Mouse (Mus musculus): ENCODE results near the gene Smdt1. TPM values are rescaled to one million over a fixed set of nuclear protein-coding genes. Genes with fewer than 3 reads are reported as not detected.

Gene Smdt1
- total RNA-seq (2014; rRNA removed; ENCODE audit: low replicate concordance) (342 and 440 TPM in 2 replicates), polyA plus RNA-seq (2015; fragmentation: Nextera tagmentation; extraction: Ambion mirVana) (431 and 450 TPM in 2 replicates)

GRCm38 (mm10) chr15:82338593-82339112 is at the start of gene Smdt1, which contains the start of the genes Naga and Pheta2:
TSS of gene Smdt1 (plus strand) at chr15:82338959.
TSS of gene Naga (minus strand) at chr15:82338925.
TSS of gene Pheta2 (plus strand) at chr15:82338942.
- TF ChIP-seq EP300 (IDR thresholded peaks at IDR 0.05; ENCODE audit: low read depth), result no peak
- TF ChIP-seq CTCF (IDR thresholded peaks at IDR 0.05; ENCODE audit: low read depth), result no peak
- Histone ChIP-seq H3K9me3 (replicated peaks; ENCODE audit: control insufficient read depth, low read length) (no peaks in the 10 kb centered on the region), H3K27ac (ENCODE audit: low read depth) (peak within 1 kb of the TSS; percentile 81)

GRCm38 (mm10) chr15:82290252-82290651 is 48.5 kb upstream of the Smdt1 start:
- H3K36me3 ChIP-seq (replicated peaks; ENCODE audit: control insufficient read depth, insufficient read depth, low read length), result no peaks in the 10 kb centered on the region
- ATAC-seq (ENCODE audit: insufficient read depth, low read depth) (no peak), DNase-seq (ENCODE audit: low spot score) (no peak)
- 84% methylated on average over 7 of the region's 7 CpGs for WGBS
- H3K27me3 ChIP-seq (ENCODE audit: control insufficient read depth, insufficient read depth, low read length), result no peaks in the 10 kb centered on the region
- 0 out of 2 replicates have a peak, but pooled peaks cover 5% of the 10 kb centered on the region for H3K4me1 ChIP-seq (ENCODE audit: control insufficient read depth, insufficient read depth)
- TF ChIP-seq EP300 (IDR thresholded peaks at IDR 0.05; ENCODE audit: low read depth) (no peak), CTCF (IDR thresholded peaks at IDR 0.05; ENCODE audit: low read depth) (no peak)
- H3K9ac ChIP-seq (replicated peaks; ENCODE audit: low read depth, low read length), result no peak overlapping the region
- H3K4me2 ChIP-seq (ENCODE audit: low read depth, low read length), result no peak overlapping the region
- no peak overlapping the region for H3K4me3 ChIP-seq (ENCODE audit: low read depth, low read length)
- no peak overlapping the region for H3K27ac ChIP-seq (ENCODE audit: low read depth)
- no peaks in the 10 kb centered on the region for H3K9me3 ChIP-seq (replicated peaks; ENCODE audit: control insufficient read depth, low read length)

More at GRCm38 (mm10) chr15:82338593-82339112, at the start of gene Smdt1, which contains the start of the genes Naga and Pheta2:
- H3K4me3 ChIP-seq (ENCODE audit: low read depth, low read length), result peak within 1 kb of the TSS; percentile 81
- WGBS, result under 1% methylated on average over 41 of the region's 41 CpGs
- ATAC-seq (ENCODE audit: insufficient read depth, low read depth) (peak; percentile 93), DNase-seq (ENCODE audit: low spot score) (peak; percentile 97)
- no peaks in the 10 kb centered on the region for H3K27me3 ChIP-seq (ENCODE audit: control insufficient read depth, insufficient read depth, low read length)
- peaks cover 31% of the 10 kb centered on the region for H3K36me3 ChIP-seq (replicated peaks; ENCODE audit: control insufficient read depth, insufficient read depth, low read length)
- H3K9ac ChIP-seq (replicated peaks; ENCODE audit: low read depth, low read length), result peak within 1 kb of the TSS; percentile 75
- H3K4me2 ChIP-seq (ENCODE audit: low read depth, low read length), result peak within 1 kb of the TSS; percentile 77
- peaks cover 29% of the 10 kb centered on the region for H3K4me1 ChIP-seq (ENCODE audit: control insufficient read depth, insufficient read depth)

GRCm38 (mm10) chr15:82292851-82293250 is 45.9 kb upstream of the Smdt1 start:
- no peak overlapping the region for H3K4me2 ChIP-seq (ENCODE audit: low read depth, low read length)
- H3K27ac ChIP-seq (ENCODE audit: low read depth), result no peak overlapping the region
- no peak for DNase-seq (ENCODE audit: low spot score)
- 0 out of 2 replicates have a peak, but pooled peaks cover 5% of the 10 kb centered on the region for H3K4me1 ChIP-seq (ENCODE audit: control insufficient read depth, insufficient read depth)
- H3K27me3 ChIP-seq (ENCODE audit: control insufficient read depth, insufficient read depth, low read length), result no peaks in the 10 kb centered on the region
- no peak for ATAC-seq (ENCODE audit: insufficient read depth, low read depth)
- H3K36me3 ChIP-seq (replicated peaks; ENCODE audit: control insufficient read depth, insufficient read depth, low read length), result no peaks in the 10 kb centered on the region
- TF ChIP-seq EP300 (IDR thresholded peaks at IDR 0.05; ENCODE audit: low read depth) (no peak), CTCF (IDR thresholded peaks at IDR 0.05; ENCODE audit: low read depth) (no peak)
- no peak overlapping the region for H3K4me3 ChIP-seq (ENCODE audit: low read depth, low read length)
- no peaks in the 10 kb centered on the region for H3K9me3 ChIP-seq (replicated peaks; ENCODE audit: control insufficient read depth, low read length)
- H3K9ac ChIP-seq (replicated peaks; ENCODE audit: low read depth, low read length), result no peak overlapping the region
- 18% methylated on average over 5 of the region's 5 CpGs for WGBS

- Histone ChIP-seq H3K9ac (replicated peaks; ENCODE audit: low read depth, low read length) (no peak overlapping the region), H3K27ac (ENCODE audit: low read depth) (no peak overlapping the region), H3K9me3 (replicated peaks; ENCODE audit: control insufficient read depth, low read length) (no peaks in the 10 kb centered on the region), H3K27me3 (ENCODE audit: control insufficient read depth, insufficient read depth, low read length) (no peaks in the 10 kb centered on the region), H3K4me3 (ENCODE audit: low read depth, low read length) (no peak overlapping the region), H3K4me1 (ENCODE audit: control insufficient read depth, insufficient read depth) (0 out of 2 replicates have a peak, but pooled peaks cover 5% of the 10 kb centered on the region), H3K36me3 (replicated peaks; ENCODE audit: control insufficient read depth, insufficient read depth, low read length) (no peaks in the 10 kb centered on the region), H3K4me2 (ENCODE audit: low read depth, low read length) (no peak overlapping the region)
- no peak for TF ChIP-seq EP300 (IDR thresholded peaks at IDR 0.05; ENCODE audit: low read depth)
- DNase-seq (ENCODE audit: low spot score), result no peak
- ATAC-seq (ENCODE audit: insufficient read depth, low read depth), result no peak; the same call in 1 of the 2 replicates
- 13% methylated on average over 7 of the region's 7 CpGs for WGBS
Observed at GRCm38 (mm10) chr15:82293271-82293711, 45.5 kb upstream of the Smdt1 start.

DNA sequence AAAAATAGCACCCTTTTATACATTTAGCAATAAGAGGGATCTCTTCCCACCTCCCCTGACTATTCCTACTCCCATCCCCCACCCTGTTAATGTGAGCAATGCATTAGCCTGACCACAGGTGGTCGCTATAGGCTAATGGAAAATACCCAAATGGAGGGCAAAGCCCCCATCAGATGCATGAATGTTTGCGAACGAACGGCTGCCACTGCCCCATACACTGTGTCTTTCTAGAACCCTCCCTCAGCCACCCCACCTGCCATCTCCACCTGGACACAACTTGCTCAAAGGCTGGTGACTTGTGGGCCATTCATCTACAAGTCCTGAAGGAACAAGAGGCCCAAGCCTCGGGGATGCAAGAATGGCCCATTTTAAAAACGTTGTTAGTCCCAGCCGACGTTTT is 44.7 kb upstream of the Smdt1 start:
- H3K36me3 ChIP-seq (replicated peaks; ENCODE audit: control insufficient read depth, insufficient read depth, low read length), result no peaks in the 10 kb centered on the region
- ATAC-seq (ENCODE audit: insufficient read depth, low read depth) (0 out of 2 replicates have a peak, but pooled peaks have one; percentile 36), DNase-seq (ENCODE audit: low spot score) (no peak)
- H3K4me1 ChIP-seq (ENCODE audit: control insufficient read depth, insufficient read depth), result 0 out of 2 replicates have a peak, but pooled peaks cover 8% of the 10 kb centered on the region
- WGBS, result 39% methylated on average over 8 of the region's 8 CpGs
- H3K27me3 ChIP-seq (ENCODE audit: control insufficient read depth, insufficient read depth, low read length), result no peaks in the 10 kb centered on the region
- H3K4me3 ChIP-seq (ENCODE audit: low read depth, low read length), result no peak overlapping the region
- no peak overlapping the region for H3K9ac ChIP-seq (replicated peaks; ENCODE audit: low read depth, low read length)
- TF ChIP-seq EP300 (IDR thresholded peaks at IDR 0.05; ENCODE audit: low read depth) (no peak), CTCF (IDR thresholded peaks at IDR 0.05; ENCODE audit: low read depth) (peak; percentile 67)
- H3K4me2 ChIP-seq (ENCODE audit: low read depth, low read length), result no peak overlapping the region
- no peak overlapping the region for H3K27ac ChIP-seq (ENCODE audit: low read depth)
- H3K9me3 ChIP-seq (replicated peaks; ENCODE audit: control insufficient read depth, low read length), result no peaks in the 10 kb centered on the region
